Mouse (Mus musculus): ENCODE data around the gene Arhgef19.

Gene Arhgef19

DNA sequence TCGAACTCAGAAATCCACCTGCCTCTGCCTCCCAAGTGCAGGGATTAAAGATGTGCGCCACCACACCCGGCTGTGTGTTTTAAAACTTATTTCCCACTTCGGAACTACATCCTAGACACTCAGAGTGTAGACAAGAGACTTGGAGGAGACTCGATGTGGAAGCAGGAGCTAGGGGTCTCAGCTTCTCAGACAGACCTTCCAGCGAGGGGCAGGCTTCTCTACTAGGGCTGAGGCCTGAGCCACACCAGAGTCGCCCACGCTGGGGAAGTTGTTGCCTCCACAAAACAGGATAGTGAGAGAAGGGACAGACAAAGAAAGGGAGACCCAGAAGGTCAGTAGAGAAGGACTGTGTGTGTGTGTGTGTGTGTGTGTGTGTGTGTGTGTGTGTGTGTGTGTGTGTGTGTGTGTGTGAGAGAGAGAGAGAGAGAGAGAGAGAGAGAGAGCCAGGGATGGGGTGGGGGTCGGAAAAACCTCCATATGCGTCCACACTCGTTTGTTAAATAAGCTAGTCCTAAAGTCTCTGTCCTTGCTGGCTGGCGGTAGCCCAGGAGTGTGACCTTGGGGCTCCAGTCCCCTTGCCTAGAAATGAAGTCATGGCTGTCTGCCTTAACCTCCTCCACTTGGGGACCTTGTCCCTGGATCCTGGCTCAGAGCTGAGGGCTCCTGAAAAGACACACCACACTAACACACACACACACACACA, 44.0 kb downstream of the Arhgef19 start:
- ChIA-PET POLR2A (interaction anchor here (0.6 to 45.2 kb wide), 115 partner anchors 7 to 1878 kb away, joined by 3 to 1926 read pairs (median 5); partner anchors contain the start of genes Epha2 (in 2 of the 4), Fam131c (in 2 of the 4), Fbxo42 (in 2 of the 4) and Arhgef19 (in 1 of the 4)), CTCF (interaction anchor here (0.6 to 2.9 kb wide), 13 partner anchors 9 to 449 kb away, joined by 3 to 13 read pairs (median 3); no protein-coding TSS in a partner anchor)

GRCm38 (mm10) chr4:141283879-141284411, 44.6 kb downstream of the Arhgef19 start:
- ChIA-PET POLR2A (interaction anchor here (0.6 to 45.2 kb wide), 144 partner anchors 7 to 1878 kb away, joined by 3 to 1926 read pairs (median 4); partner anchors contain the start of genes Atp13a2 (in 2 of the 4), Casp9 (in 2 of the 4), Epha2 (in 2 of the 4) and Fam131c (in 2 of the 4)), CTCF (interaction anchor here (0.6 to 2.9 kb wide), 15 partner anchors 9 to 1129 kb away, joined by 3 to 13 read pairs (median 3); no protein-coding TSS in a partner anchor)

GRCm38 (mm10) chr4:141284486-141284885, 45.2 kb downstream of the Arhgef19 start:
- CTCF ChIA-PET, result interaction anchor here in 3 of 4 experiments (0.6 to 2.9 kb wide), 8 partner anchors 11 to 1130 kb away, joined by 3 to 13 read pairs (median 4); no protein-coding TSS in a partner anchor
- POLR2A ChIA-PET, result interaction anchor here (0.6 to 45.2 kb wide), 110 partner anchors 8 to 1662 kb away, joined by 3 to 1926 read pairs (median 4); partner anchors contain the start of genes Casp9 (in 3 of the 4), Epha2 (in 2 of the 4), Szrd1 (in 2 of the 4) and Aldh4a1 (in 1 of the 4)

DNA sequence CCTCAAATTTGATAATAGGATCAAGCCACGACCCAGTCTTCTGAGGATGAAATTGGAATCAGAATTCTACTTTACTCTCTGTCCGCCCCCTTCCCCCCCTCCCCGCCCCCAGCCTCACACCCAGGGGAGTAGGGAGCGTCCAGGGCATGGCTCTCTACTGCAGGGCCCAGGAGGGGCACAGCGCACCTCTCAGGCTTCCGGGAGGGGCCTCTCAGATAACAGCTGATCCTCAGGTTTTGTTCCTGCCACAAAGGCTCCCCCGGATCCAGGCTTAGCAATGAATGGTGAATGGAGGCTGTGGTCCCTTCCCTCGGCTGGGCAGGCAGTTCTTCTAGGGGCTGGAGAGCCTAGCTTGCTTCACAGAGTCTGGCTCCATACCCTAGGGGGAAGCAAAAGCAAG, 45.8 kb downstream of the Arhgef19 start:
- POLR2A ChIA-PET, result interaction anchor here (0.6 to 45.2 kb wide), 80 partner anchors 7 to 786 kb away, joined by 3 to 1926 read pairs (median 6); partner anchors contain the start of genes Casp9 (in 2 of the 4), Epha2 (in 2 of the 4), Arhgef19 (in 1 of the 4) and Atp13a2 (in 1 of the 4)
- CTCF ChIA-PET, result interaction anchor here in 1 of 4 experiments (0.5 to 2.9 kb wide), 3 partner anchors 12 to 224 kb away, joined by 3 to 13 read pairs (median 3); no protein-coding TSS in a partner anchor

GRCm38 (mm10) chr4:141286860-141287517, 47.7 kb downstream of the Arhgef19 start:
- ChIA-PET POLR2A (interaction anchor here (0.6 to 45.2 kb wide), 63 partner anchors 8 to 948 kb away, joined by 3 to 1926 read pairs (median 4); partner anchors contain the start of genes Epha2 (in 2 of the 4), Casp9 (in 1 of the 4), Fam131c (in 1 of the 4) and Fbxo42 (in 1 of the 4)), CTCF (interaction anchor here in 3 of 4 experiments (0.5 to 1.3 kb wide), 7 partner anchors 12 to 675 kb away, joined by 3 to 10 read pairs (median 4); no protein-coding TSS in a partner anchor)

DNA sequence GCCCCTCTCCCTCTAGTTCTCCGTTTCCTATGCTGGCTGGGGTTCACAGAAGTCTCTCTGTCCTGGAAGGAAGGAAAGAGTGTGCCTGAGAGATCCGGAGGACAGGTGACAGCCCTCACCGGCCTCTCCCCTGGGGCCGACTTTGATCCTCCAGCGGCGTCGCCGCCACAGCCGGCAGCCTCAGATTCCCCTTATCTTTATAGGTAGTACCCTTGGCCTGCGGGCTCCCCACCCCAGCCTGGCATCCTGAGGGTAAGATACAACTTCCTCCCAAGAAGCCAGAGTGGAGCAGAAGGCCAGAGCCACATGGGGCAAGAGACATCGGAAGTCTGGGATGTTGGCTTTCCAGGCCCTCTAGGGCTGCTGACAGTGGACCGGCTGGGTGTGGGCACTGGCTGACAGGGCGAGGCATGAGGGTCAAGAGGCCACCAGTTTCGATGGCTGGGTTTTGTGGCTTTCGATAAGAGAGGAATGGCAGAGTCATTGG, 48.3 kb downstream of the Arhgef19 start:
- CTCF ChIA-PET, result interaction anchor here in 2 of 4 experiments (0.6 to 1.3 kb wide), 5 partner anchors 29 to 122 kb away, joined by 3 to 6 read pairs (median 4); no protein-coding TSS in a partner anchor
- POLR2A ChIA-PET, result interaction anchor here (0.5 to 45.2 kb wide), 57 partner anchors 8 to 947 kb away, joined by 3 to 1926 read pairs (median 4); partner anchors contain the start of genes Epha2 (in 2 of the 4), Casp9 (in 1 of the 4), Fam131c (in 1 of the 4) and Hspb7 (in 1 of the 4)

- ChIA-PET CTCF (interaction anchor here in 2 of 4 experiments (0.6 to 1.1 kb wide), 4 partner anchors 10 to 88 kb away, joined by 3 to 4 read pairs (median 3); no protein-coding TSS in a partner anchor), POLR2A (interaction anchor here (0.5 to 45.2 kb wide), 35 partner anchors 8 to 783 kb away, joined by 3 to 1926 read pairs (median 5); partner anchors contain the start of gene Epha2 (in 2 of the 4))
Measured at GRCm38 (mm10) chr4:141288152-141288551, 48.9 kb downstream of the Arhgef19 start.

DNA sequence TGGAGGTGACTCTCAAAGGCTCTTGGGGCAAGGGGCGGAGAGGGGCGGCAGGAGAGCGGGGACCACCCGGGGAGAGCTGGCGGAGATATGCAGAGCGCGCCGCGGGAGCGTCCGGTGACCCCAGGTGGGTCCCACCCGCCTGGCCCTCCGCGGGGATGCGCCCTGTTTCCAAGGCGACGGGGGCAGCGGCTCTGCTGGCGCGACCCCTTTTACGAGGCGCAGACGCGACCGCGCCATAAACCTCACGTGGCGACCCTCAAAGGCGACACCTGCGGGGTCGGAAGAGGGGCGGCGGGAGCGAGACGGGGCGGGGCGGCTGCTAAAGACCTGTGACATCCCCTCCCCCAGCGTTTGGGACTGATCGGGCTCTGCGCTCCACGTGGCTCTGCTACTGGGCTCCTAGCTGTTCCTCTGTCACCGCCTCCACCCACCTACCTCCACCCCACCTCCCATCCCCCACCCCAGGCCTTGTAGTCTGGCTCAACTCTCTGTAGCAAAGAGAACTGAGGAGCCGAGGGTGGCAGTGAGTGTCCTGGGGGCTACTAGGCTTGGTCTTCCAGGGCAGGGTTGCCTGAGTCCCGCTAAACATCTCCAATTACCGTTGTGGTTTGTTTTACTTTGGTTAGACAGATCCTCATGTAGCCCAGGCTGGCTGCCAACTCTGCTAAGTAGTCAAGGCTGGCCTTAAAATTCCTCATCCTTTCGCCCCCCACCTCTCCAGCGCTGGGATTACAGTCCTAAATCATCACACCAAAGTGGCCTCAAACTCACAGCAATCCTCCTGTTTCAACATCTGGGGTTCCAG, 52.5 kb downstream of the Arhgef19 start:
- POLR2A ChIA-PET, result interaction anchor here (0.5 to 45.2 kb wide), 39 partner anchors 4 to 308 kb away, joined by 3 to 1926 read pairs (median 4); partner anchors contain the start of gene Epha2 (in 3 of the 4)
- CTCF ChIA-PET, result interaction anchor here in 3 of 4 experiments (0.5 to 2.7 kb wide), 8 partner anchors 9 to 87 kb away, joined by 3 to 14 read pairs (median 4); partner anchors contain the start of gene Epha2 (in 1 of the 3)

DNA sequence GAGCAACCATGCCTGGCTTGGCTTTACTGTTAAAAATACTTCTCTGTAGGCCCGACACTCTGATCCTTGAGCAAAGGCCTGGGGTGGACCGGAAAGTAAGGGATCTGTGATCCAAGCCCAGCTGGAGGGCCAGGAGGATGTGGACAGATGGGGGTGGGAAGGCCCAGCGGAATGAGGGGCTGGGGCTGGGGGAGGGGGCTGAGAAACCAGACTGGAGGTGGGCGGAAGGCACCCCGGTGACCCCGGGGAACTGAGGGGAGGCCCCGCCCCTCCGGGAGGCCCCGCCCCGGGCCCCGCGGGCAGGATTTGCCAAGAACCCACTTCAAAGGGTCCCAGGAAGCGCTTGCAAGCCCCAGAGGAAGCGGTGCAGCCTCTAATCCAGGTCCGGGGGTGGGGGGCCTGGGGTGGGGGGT, 56.5 kb downstream of the Arhgef19 start:
- CTCF ChIA-PET, result interaction anchor here in 1 of 4 experiments (0.7 kb wide), 1 partner anchor 211 kb away, joined by 9 read pairs; no protein-coding TSS in a partner anchor
- POLR2A ChIA-PET, result interaction anchor here (0.6 to 45.2 kb wide), 17 partner anchors 0 to 768 kb away, joined by 3 to 1926 read pairs (median 4); partner anchors contain the start of gene Epha2 (in 2 of the 4)

DNA sequence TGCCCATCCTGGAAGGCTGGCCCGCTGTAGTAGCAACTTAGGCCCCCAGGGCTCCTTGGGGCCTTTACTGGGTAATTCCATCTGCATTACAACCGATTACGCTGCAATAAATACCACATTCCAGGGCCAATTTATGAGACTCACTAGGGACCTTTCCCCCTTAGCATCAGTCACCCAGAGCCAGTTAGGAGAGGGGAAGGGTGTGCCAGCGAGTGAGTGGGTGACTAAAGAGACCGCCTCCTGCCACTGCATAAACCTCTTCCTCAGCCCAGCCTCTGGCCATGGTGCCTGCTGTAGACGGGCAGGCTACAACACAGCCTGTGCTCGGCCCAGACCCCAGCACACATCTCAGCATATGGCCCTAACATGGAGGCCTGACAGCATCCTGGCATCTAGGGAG, 58.6 kb downstream of the Arhgef19 start:
- POLR2A ChIA-PET, result interaction anchor here in 3 of 4 experiments (0.6 to 45.2 kb wide), 8 partner anchors 2 to 198 kb away, joined by 3 to 1926 read pairs (median 12); partner anchors contain the start of gene Epha2 (in 1 of the 3)

GRCm38 (mm10) chr4:141299356-141299755, 60.1 kb downstream of the Arhgef19 start:
- POLR2A ChIA-PET, result interaction anchor here in 3 of 4 experiments (0.7 to 38.3 kb wide), 10 partner anchors 6 to 133 kb away, joined by 3 to 1926 read pairs (median 20); no protein-coding TSS in a partner anchor
- CTCF ChIA-PET, result interaction anchor here in 1 of 4 experiments (1.3 kb wide), 1 partner anchor 14 kb away, joined by 3 read pairs; no protein-coding TSS in a partner anchor

More for the DNA sequence above, 58.6 kb downstream of the Arhgef19 start:
- CTCF ChIA-PET, result interaction anchor here in 2 of 4 experiments (0.5 to 0.6 kb wide), 2 partner anchors 20 to 22 kb away, joined by 3 read pairs; no protein-coding TSS in a partner anchor

DNA sequence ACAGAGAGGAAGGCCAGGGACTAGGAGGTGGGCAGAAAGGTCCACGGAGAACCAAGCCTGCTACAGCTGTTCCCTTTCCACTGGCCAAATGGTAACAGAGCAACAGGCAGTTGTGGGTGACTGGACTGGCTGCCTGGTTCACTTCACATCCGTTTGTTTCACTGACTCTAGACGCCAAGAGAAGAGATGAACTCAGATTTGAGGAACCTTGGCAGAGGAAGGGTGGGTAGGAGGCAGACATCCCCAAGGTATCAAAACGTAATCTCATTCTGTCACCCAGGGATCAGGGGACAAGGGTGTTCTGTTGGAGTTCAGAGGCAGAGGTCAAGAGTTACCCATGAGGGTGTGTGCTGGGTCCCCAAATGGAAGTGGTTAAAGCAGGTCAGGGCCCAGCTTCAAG, 60.9 kb downstream of the Arhgef19 start:
- POLR2A ChIA-PET, result interaction anchor here (0.5 to 38.3 kb wide), 12 partner anchors 7 to 60 kb away, joined by 3 to 1926 read pairs (median 20); no protein-coding TSS in a partner anchor
- CTCF ChIA-PET, result interaction anchor here in 1 of 4 experiments (0.8 to 1.3 kb wide), 2 partner anchors 15 to 27 kb away, joined by 3 read pairs; no protein-coding TSS in a partner anchor

DNA sequence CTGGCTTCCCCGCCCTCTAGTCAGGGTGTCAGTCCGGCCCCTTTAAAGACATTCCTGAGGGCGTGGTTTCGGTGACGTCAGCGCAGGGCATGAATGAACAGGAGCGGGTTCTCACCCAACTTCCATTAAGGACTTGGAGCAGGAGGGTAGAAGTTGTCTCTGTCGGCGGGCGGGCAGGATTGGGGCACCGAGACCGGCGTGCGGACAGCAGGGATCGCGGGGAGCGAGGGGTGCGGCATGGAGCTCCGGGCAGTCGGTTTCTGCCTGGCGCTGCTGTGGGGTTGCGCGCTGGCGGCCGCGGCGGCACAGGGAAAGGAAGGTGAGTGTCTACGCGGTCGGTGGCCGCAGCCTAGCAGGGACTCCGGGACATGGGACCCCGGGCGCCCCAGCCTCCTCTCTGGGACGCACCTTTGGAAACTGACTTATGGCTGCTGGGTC, 61.8 kb downstream of the Arhgef19 start, which contains the start of gene Epha2:
Gene Epha2, plus strand, starts transcription at position 125 of the 438 bp plus-strand sequence.
- ChIA-PET POLR2A (interaction anchor here (0.8 to 38.3 kb wide), 17 partner anchors 8 to 309 kb away, joined by 3 to 1926 read pairs (median 11); no protein-coding TSS in a partner anchor), CTCF (interaction anchor here in 2 of 4 experiments (0.6 to 0.8 kb wide), 2 partner anchors 9 to 28 kb away, joined by 3 to 4 read pairs; no protein-coding TSS in a partner anchor)

- ChIA-PET CTCF (interaction anchor here in 3 of 4 experiments (0.6 to 1.2 kb wide), 4 partner anchors 11 to 154 kb away, joined by 3 to 5 read pairs (median 3); partner anchors contain the start of gene Fbxo42 (in 1 of the 3)), POLR2A (interaction anchor here (0.5 to 38.3 kb wide), 42 partner anchors 8 to 492 kb away, joined by 3 to 1926 read pairs (median 6); partner anchors contain the start of gene Casp9 (in 1 of the 4))
Measured at GRCm38 (mm10) chr4:141301591-141302427, 62.5 kb downstream of the Arhgef19 start.

Data from embryonic stem cell, embryonic (primary cell).